Comparison of ENCODE assay signal across 15 mouse cellular contexts in genomic region chr12:117915826-117916588, GRCm38 (mm10).
A peak's percentile ranks its signal among the peaks of the same experiment; 100 is the strongest.
DNase-seq lines count a peak whose midpoint lies in the region; ATAC-seq and TF ChIP-seq lines count a peak whose summit lies in the region.
"Had no signal": no experiment of that assay in that cellular context is flagged by ENCODE, and none has a peak within 500 bp of the region (broad histone marks: within the 10 kb centered on the region; RNA-seq: fewer than 3 reads in every experiment).

No protein-coding gene starts in this region.

- 0 out of 2 replicates have a peak, but pooled peaks cover 6% of the 10 kb centered on the region for H3K27me3 ChIP-seq in midbrain, embryonic 10.5 days (ENCODE audit: low read depth, poor library complexity, severe bottlenecking)
- no peaks in the 10 kb centered on the region for H3K27me3 ChIP-seq in midbrain, embryonic 11.5 days (ENCODE audit: control insufficient read depth, insufficient read depth, low read length)
- no peaks in the 10 kb centered on the region for H3K27me3 ChIP-seq in kidney, postnatal 0 days (ENCODE audit: insufficient read depth, low read length)
- H3K27me3 ChIP-seq in neural tube, embryonic 15.5 days (replicated peaks): no peaks in the 10 kb centered on the region

- H3K4me2 ChIP-seq in midbrain, embryonic 11.5 days: no peak overlapping the region
- no peak overlapping the region for H3K4me2 ChIP-seq in kidney, postnatal 0 days (ENCODE audit: low read length)
- H3K4me2 ChIP-seq in neural tube, embryonic 15.5 days: no peak overlapping the region
- H3K4me2 ChIP-seq: midbrain, embryonic 12.5 days had no signal

- 62% methylated on average over 10 of the region's 10 CpGs for WGBS in midbrain, embryonic 10.5 days
- 66% methylated on average over 10 of the region's 10 CpGs for WGBS in midbrain, embryonic 11.5 days
- WGBS in kidney, postnatal 0 days: 47% methylated on average over 10 of the region's 10 CpGs
- WGBS in neural tube, embryonic 15.5 days: 27% methylated on average over 10 of the region's 10 CpGs
- 66% methylated on average over 10 of the region's 10 CpGs for WGBS in lung, adult 2 months

- no peak for DNase-seq in midbrain, embryonic 10.5 days (ENCODE audit: low spot score)
- DNase-seq in midbrain, embryonic 11.5 days (ENCODE audit: low spot score, missing footprints): no peak
- DNase-seq in forelimb bud, embryonic 11.5 days (ENCODE audit: low read depth, low spot score): peak; percentile 1
- peak; percentile 20 for DNase-seq in kidney, postnatal 0 days (ENCODE audit: low spot score)
- no peak for DNase-seq in lung, adult 2 months
- no peak for DNase-seq in urinary bladder, postnatal 36 days (ENCODE audit: low spot score in 2 of 2)
- no peak for DNase-seq in adrenal gland, adult 18-20 months (ENCODE audit: low spot score in 2 of 2)
- DNase-seq: cerebellum, adult 9-11 months; gastrocnemius, postnatal 25 days; thymus, postnatal 25 days had no signal

- no peak overlapping the region for H3K4me3 ChIP-seq in midbrain, embryonic 10.5 days
- no peak overlapping the region for H3K4me3 ChIP-seq in midbrain, embryonic 11.5 days (ENCODE audit: low read depth, low read length)
- no peak overlapping the region for H3K4me3 ChIP-seq in kidney, postnatal 0 days (replicated peaks; ENCODE audit: low read depth, low read length)
- H3K4me3 ChIP-seq in neural tube, embryonic 15.5 days (replicated peaks): no peak overlapping the region
- H3K4me3 ChIP-seq in lung, adult 2 months (replicated peaks; ENCODE audit: extremely low read depth, low read depth, low read length): no peak overlapping the region
- H3K4me3 ChIP-seq: erythroblast, embryonic 14.5 days; midbrain, embryonic 12.5 days had no signal

- no peak for TF ChIP-seq CTCF in kidney, postnatal 0 days (IDR thresholded peaks at IDR 0.05; ENCODE audit: low read depth)
- TF ChIP-seq CTCF in lung, adult 2 months (IDR thresholded peaks at IDR 0.05; ENCODE audit: insufficient read depth, low read length): no peak

- no peak for TF ChIP-seq POLR2A in lung, adult 2 months (IDR thresholded peaks at IDR 0.05; ENCODE audit: borderline replicate concordance, extremely low read depth, low read depth, low read length)

- no peak for ATAC-seq in midbrain, embryonic 11.5 days (ENCODE audit: low FRiP score)
- no peak for ATAC-seq in kidney, postnatal 0 days (replicated peaks; ENCODE audit: low FRiP score, low read depth)
- ATAC-seq in neural tube, embryonic 15.5 days (ENCODE audit: low FRiP score): 0 out of 2 replicates have a peak, but pooled peaks have one; percentile 38
- ATAC-seq: CD4-positive, CD25-positive, alpha-beta regulatory T cell, adult 4 months had no signal

- H3K27ac ChIP-seq in midbrain, embryonic 10.5 days (replicated peaks): peak overlapping the region; percentile 42; the same call in 1 of the 2 replicates
- H3K27ac ChIP-seq in midbrain, embryonic 11.5 days (ENCODE audit: low read depth, low read length): no peak overlapping the region
- 0 out of 2 replicates have a peak overlapping the region, but pooled peaks have one; percentile 55 for H3K27ac ChIP-seq in kidney, postnatal 0 days
- no peak overlapping the region for H3K27ac ChIP-seq in neural tube, embryonic 15.5 days (replicated peaks)
- H3K27ac ChIP-seq: liver, embryonic 14.5 days; midbrain, embryonic 12.5 days had no signal

- peaks cover 28% of the 10 kb centered on the region for H3K4me1 ChIP-seq in midbrain, embryonic 10.5 days
- peaks cover 14% of the 10 kb centered on the region for H3K4me1 ChIP-seq in midbrain, embryonic 11.5 days (ENCODE audit: control insufficient read depth, insufficient read depth, low read length)
- H3K4me1 ChIP-seq in kidney, postnatal 0 days (replicated peaks; ENCODE audit: insufficient read depth, low read length): no peaks in the 10 kb centered on the region
- peaks cover 5% of the 10 kb centered on the region; the same call in 1 of the 2 replicates for H3K4me1 ChIP-seq in neural tube, embryonic 15.5 days
- H3K4me1 ChIP-seq in lung, adult 2 months (ENCODE audit: control insufficient read depth, insufficient read depth, low read length): no peaks in the 10 kb centered on the region

- no peaks in the 10 kb centered on the region for H3K36me3 ChIP-seq in midbrain, embryonic 10.5 days
- no peaks in the 10 kb centered on the region for H3K36me3 ChIP-seq in midbrain, embryonic 11.5 days (ENCODE audit: control insufficient read depth, insufficient read depth, low read length)
- no peaks in the 10 kb centered on the region for H3K36me3 ChIP-seq in kidney, postnatal 0 days (ENCODE audit: insufficient read depth, low read length)
- no peaks in the 10 kb centered on the region for H3K36me3 ChIP-seq in neural tube, embryonic 15.5 days
- H3K36me3 ChIP-seq: midbrain, embryonic 12.5 days had no signal

- no peak overlapping the region for H3K9ac ChIP-seq in midbrain, embryonic 11.5 days (ENCODE audit: low read length)
- H3K9ac ChIP-seq in kidney, postnatal 0 days (ENCODE audit: low read depth, low read length): no peak overlapping the region
- H3K9ac ChIP-seq in neural tube, embryonic 15.5 days (replicated peaks): no peak overlapping the region
- H3K9ac ChIP-seq: liver, embryonic 14.5 days; midbrain, embryonic 12.5 days had no signal

- H3K9me3 ChIP-seq in midbrain, embryonic 10.5 days (replicated peaks): no peaks in the 10 kb centered on the region
- H3K9me3 ChIP-seq in midbrain, embryonic 11.5 days (ENCODE audit: control insufficient read depth, low read length): no peaks in the 10 kb centered on the region
- no peaks in the 10 kb centered on the region for H3K9me3 ChIP-seq in kidney, postnatal 0 days (replicated peaks; ENCODE audit: low read length)
- no peaks in the 10 kb centered on the region for H3K9me3 ChIP-seq in neural tube, embryonic 15.5 days (replicated peaks)
- H3K9me3 ChIP-seq: midbrain, embryonic 12.5 days had no signal

Comparison
In these comparisons a context has a peak if more than half of its experiments do, and no peak if none do; other contexts are left out.
1. H3K27ac ChIP-seq: peak in midbrain, embryonic 10.5 days (single experiment) and kidney, postnatal 0 days (single experiment); none in midbrain, embryonic 11.5 days (single experiment) and neural tube, embryonic 15.5 days (single experiment).
2. DNase-seq: peak in forelimb bud, embryonic 11.5 days (single experiment) and kidney, postnatal 0 days (single experiment); none in midbrain, embryonic 10.5 days (single experiment), midbrain, embryonic 11.5 days (single experiment), lung, adult 2 months (single experiment), urinary bladder, postnatal 36 days (0 of 2) and adrenal gland, adult 18-20 months (0 of 2).